Mouse (Mus musculus) left cerebral cortex, adult 11 months (tissue): ENCODE results near the gene Axin1.
A peak's percentile ranks its signal among the peaks of the same experiment; 100 is the strongest.
"Not testable (repeated sequence)": the region's sequence is repeated elsewhere in the genome, so short reads cannot be mapped to it uniquely, and the experiment has no call there.

ENCODE experiments used
- DNase-seq: peaks from one replicate; pipeline ENCODE4 v3.0.0; 2022; ENCODE audit warnings: low spot score

The Axin1 gene

DNA sequence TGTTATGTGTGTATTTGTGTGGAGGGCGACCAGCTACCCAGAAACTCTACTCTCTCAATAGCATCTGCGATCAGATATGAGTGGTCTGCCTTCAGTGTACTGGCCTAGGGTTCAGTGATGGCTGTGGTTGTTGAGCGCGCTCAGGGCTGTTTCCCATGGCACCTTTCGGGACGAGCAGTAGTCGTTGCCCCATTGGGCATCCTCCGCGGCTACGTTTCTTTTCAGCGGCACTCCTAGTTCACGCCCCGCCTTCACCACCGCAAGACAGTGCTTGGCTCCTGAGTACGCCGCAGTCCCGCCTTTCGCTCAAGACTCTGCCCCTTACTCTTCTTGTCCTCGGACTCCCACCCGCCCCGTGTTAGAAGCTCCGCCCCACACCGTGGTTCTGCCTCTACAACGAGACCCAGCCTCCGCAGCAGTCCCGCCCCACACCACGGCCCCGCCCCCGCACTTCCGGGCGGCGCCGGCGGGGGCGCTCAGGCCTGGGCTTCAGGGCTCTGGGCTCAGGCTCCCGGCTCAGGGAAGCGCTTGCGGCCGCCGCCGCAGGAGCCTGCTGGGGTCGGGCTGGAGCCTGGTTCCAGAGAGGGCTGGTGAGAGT is at the start of gene Axin1:
Axin1 (plus strand) TSS at position 450 of the 598 bp plus-strand sequence.
- peak; percentile 87 for DNase-seq

DNA sequence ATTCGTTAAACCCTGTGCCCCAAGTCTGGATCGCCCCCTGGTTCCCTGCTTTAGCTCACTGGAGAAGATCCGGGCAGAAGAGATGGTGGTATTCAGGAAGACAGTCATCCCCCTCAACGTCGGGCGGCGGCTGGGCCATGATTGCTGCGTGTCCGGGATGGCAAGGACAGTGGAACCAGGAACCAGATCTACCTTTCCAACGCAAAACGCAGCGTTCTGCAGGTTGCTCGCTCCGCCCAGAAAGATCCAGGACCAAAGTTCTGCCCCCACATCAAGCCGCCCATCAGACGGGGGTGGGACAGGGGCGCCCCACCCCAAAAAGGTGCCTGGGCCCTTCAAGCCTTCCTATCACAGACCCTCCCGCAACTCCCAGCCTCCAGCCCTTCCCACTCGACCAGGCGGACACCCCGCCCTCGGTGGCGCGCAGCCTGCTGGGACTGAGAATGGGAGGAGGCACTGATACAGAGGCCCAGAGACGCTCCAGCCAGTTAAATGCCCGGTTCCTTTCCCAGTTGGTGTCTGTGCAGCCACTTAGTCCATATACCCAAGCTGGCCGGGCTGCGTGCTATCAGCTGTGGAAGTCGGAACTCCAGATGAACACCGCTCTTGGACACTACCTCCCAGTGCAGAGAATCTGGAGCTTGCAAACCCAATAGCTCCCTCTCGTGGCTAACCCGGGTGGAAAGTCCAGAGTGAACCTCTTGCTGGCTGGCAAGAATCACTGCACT is 48.4 kb upstream of the Axin1 start, which contains the start of gene Decr2:
Decr2 (minus strand) TSS at position 433 of the 728 bp plus-strand sequence.
- peak; percentile 83 for DNase-seq

DNA sequence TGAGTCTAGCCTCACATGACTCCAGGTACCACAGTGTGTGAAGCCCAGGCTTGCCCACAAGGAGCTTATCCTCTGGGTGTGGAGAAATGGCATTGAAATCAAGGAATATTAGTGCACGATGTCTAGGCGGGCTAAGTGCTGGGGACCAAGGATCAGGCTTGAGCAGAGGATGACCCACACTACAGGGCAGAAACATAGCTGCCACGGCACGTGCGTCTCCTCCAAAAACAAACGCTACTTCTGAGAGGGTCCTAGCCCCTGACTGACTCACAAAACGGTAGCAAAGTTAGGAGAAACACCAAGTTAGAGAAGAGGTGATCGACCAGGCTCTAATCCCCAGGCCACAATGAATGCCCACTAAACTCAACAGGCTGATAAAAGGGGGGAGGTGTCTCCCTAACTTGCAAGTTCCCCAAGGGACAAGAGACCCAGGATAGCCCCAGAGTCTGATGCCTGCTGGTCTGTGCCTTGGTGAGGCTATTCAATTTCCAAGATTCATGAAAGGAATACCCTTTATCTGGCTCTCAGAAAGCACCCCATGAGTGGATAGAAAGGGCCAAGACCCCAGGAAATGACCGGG is 43.9 kb upstream of the Axin1 start:
- no peak for DNase-seq

DNA sequence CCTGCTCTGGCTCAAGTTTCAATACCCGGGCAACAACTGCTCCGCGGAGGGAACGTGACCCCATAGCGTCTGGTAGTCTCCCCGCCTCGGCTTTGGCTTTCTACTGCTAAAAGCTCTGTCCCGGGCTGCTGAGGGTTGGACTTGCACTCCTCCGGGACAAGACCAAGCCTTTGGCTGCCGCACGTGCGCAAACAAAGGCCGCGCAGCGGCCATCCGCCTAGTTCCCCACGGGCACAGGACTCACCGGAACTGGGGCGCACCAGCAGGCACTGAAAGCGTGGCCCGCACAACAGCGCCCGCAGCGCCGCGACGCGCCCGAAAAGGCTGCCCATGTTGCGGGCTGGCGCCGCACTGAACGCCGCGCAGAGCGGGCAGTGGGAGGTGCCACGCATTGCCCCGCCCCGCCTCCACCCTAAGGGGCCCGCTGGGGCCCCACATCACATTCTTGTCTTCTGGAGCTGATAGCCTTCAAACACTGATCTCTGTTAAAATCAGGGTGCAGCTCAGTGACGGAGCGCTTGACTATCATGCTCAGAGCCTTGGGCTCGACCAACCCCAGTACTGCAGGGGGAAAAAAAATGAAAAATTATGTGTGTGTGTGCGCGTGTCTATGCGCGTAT is 43.3 kb upstream of the Axin1 start, which contains the start of gene Nme4:
Nme4 (minus strand) TSS at position 482 of the 620 bp plus-strand sequence.
- DNase-seq: no peak

DNA sequence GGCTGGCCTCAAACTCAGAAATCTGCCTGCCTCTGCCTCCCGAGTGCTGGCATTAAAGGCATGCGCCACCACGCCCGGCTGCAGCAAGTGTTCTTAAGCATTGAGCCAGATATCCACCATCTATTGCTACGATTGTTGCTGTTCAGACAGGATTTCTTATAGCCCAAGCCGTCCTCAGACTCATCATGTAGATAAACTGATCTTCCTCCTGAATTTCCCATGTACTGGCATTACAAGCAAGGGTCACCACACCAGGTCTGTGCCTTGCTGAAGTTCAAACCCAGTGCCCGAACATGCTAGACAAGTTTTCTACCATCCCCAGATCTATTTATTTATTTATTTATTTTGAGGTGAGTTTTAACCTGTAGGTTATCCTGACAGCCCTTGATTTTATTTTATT is 40.0 kb upstream of the Axin1 start:
- no peak for DNase-seq

DNA sequence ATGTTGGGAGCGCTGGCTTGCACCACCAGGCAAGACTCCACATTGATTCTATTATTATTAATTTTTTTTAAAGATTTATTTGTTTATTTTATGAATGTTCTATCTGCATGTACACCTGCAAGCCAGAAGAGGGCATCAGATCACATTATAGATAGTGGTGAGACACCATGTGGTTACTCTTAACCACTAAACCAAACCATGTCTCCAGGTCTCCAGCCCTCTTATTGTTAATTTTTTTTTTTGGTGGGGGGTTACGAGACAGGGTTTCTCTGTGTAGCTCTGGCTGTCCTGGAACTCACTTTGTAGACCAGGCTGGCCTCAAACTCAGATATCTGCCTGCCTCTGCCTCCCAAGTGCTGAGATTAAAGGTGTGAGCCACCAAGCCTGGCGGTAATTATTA is 39.2 kb upstream of the Axin1 start:
- DNase-seq: not testable (repeated sequence)

DNA sequence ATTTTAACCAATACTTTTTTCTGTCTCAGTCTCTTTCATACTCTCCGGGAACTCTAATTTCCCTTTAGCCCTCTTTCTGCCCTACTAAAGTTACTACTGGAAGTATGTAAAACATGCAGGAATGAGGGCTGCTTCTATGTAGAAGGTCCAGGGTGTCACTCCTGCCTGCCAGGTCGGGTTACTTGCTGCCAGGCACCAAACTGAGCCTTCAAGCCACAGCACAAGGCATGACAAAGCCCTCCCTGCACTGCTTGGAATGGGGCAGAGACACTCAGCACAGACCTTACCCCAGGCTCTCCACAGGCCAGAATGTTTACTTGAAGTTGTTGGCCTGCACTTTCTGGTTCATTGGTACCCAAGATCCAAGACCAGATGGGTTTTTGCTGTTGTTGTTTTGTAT is 38.3 kb upstream of the Axin1 start:
- no peak for DNase-seq

DNA sequence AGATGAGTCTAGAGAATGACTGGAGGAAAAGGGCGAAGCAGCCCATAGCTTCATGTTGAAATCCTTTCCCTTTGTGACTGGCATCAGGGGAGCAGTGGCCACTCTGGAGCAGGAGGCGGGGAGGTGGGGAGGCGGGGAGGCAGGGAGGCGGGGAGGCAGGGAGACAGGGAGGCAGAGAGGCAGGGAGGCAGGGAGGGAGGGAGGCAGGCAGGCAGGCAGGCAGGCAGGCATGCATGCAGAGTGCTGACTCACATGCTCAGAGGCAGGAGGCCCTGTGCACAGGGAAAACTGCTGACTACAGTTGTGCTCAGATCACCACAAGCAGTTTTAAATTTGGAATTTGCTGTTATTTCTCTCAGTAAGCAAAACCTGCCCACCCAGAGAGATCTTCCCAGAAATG is 37.0 kb upstream of the Axin1 start:
- no peak for DNase-seq

DNA sequence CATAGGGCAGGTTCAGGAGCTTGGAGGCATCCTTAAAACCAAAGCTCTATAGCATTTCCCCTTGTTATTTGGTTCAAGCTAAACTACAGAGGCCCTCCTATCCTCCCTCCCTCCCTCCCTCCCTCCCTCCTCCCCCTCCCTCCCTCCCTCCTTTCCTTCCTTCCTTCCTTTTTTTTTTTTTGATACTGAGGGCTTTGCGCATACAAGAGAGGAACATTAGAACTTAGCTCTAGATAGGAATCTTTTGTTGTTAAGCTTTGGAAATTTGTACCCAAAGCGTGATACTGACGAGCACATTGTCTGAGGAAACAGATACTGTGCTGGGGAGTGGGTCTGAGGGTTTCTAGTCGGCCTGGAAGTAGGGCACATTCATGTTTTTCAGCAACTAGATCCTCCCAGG is 32.9 kb upstream of the Axin1 start:
- no peak for DNase-seq

DNA sequence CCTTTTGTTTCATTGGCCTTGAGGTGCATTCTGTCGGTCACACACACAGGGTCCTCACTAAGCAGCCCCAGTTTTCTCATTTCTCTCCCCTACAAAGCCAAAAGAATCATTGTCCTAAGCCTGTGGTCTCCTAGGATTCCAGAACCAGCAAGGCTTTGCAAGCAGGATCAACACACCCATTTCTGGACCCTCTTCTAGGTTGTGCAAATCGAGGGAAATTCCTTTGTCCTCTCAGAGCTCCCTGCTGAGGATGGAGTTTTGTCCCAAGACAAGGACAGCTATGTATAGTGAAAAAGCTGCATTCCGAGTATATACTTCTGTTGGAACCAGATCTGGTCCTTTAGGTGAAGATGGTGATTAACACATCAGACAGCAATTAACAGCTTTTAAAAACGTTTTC is 28.3 kb upstream of the Axin1 start:
- DNase-seq: no peak

DNA sequence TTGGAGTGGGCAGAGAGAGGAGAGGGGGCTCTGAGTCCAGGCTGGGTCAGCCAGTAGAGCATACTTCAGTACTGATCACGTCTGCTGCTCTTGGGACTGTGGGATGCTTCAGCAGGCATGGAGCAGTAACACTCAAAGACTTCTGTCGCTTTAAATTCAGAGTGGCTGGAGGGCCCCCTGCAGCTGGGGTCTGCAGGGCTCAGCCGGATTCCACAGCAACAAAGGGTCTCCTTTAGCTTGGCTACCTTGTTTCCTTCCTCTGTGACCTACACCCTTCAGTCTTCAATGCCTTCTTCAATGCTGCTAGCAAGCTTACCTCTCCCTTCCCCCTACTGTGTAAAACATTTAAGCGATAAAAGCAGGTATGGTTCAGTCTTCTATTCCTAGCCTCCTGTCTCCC is 27.5 kb upstream of the Axin1 start:
- DNase-seq: no peak

DNA sequence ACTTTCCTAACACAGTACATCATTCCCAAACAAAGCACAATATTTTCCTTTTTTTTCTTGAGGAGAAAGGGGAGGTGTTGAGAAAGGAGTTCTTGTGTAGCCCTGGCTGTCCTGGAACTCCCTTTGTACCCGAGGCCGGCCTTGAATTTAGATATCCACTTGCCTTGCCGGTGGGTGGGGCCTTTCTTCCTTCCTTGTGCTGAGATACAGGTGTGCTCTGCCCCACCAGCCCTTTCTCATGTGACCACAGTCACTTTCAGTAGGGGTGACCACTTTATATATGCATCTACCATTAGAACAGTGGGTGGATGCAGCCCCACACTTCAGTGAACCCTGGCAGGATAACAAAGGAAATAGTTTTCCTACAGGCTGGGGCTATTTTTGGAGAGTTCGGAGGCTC is 26.8 kb upstream of the Axin1 start:
- DNase-seq: no peak

DNA sequence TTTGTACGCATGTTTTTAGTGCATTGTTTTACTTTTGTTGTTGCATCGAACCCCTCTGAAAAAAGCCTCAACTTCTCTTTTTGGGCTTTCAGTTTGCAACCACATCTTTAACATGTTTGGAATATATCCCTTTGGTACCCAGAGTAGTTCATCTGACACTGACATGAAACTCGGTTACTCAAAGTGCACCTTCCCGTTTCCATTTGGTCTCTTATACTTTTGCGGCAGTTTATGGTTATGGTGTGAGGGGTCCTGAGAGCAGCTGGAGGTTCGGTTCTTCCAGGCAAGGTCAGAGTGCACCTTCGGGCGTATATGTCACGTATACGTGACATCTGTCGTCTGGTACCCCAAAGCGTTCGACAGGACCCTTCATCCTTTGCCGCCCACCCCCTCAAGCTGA is 25.7 kb upstream of the Axin1 start:
- no peak for DNase-seq

DNA sequence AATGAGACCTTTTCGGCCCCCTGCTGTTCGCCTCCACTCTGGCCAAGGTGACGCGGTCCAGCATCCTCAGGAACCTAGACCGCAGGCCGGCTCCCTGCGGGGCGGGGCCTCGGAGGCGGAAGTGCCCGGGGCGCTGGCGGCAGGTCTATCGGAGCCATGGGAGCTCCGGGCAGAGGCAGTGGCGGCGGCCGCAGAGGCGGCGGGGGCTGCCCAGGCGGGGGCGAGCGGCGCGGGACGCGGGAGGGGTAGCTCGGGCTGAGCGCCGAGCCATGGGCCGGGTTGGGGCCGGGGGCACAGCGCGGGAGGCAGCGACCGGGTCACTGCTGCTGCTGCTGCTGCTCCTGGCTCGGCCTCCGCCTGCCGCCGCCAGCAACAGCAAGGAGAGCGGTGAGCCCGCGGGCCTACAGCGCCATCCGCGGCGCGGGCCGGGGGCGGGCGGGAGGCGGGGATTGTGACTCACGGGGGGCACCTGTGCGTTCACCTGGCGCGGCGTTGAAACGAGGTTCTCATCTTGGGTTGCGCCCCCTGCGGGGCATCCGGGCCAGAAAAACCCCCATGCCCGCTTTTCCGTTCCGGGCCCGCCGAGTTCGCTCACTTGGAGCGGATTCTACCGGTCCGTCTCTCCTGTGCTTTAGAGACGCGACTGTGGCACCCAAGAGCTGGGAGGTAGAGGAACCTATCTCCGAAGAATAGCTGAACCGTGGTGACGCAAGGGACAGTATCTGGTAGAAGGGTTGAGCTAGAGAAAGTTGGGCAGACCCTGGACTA is 25.1 kb upstream of the Axin1 start, which contains the start of gene Tmem8:
Tmem8 (plus strand) TSS at position 119 of the 768 bp plus-strand sequence.
- DNase-seq: no peak

DNA sequence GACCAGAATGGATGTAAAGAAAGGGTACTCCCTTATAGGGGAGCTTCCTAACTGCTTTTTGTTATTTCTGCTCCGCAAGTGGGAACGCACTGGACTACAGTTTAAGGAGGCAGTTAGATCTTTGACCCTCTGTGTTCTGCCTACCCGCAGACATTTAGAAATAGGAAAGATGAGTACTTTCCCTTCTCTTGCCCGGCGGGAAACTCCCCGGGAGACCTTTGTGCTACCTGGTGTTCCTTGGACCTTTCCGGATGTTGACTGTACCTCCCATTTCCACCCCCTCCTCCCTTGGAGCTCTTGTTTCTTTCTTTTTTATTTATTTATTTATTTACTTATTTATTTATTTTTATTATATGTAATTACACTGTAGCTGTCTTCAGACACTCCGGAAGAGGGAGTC is 24.4 kb upstream of the Axin1 start:
- DNase-seq: no peak

DNA sequence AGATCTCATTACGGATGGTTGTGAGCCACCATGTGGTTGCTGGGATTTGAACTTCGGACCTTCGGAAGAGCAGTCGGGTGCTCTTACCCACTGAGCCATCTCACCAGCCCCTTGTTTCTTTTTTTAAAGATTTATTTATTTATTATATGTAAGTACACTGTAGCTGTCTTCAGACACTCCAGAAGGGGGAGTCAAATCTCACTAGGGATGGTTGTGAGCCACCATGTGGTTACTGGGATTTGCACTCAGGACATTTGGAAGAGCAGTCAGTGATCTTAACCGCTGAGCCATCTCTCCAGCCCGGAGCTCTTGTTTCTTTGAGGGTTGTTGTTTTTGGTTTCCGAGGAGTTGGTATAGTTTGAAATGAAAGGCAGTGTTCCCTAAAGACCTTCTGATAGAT is 24.0 kb upstream of the Axin1 start:
- not testable (repeated sequence) for DNase-seq

DNA sequence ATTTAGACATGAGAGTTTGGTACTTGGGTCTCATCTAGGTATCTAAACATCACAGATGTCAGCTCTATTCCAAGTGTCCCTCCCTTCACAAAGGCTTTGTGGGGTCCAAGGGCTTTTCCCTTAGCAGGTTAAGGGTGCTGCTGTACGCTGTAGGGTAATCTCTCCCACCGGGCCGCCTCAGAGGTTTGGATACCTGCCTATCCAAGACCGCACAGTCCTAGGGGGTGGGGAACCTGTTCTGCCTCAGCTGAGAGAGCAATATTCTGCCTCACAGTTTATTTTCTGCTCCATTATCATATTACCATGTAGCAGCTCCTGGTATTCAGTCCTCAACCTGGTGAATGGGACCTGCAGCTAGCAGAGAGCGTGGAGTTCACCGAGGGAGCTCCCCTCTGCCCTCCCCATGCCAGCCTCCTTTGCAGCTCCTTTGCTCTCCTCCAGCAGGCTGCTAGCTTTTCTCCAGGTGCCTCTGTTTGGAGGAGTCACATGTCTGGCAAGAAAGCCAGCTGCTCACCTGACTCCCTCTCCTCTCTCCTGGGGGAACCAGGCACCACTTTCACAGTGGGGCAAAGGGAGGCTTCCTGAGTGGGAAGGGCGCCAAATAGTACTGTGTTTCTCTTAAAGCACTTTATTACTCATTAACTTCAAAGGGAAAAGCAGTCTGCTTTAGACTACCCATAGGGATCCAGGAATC is 23.1 kb upstream of the Axin1 start:
- no peak for DNase-seq

DNA sequence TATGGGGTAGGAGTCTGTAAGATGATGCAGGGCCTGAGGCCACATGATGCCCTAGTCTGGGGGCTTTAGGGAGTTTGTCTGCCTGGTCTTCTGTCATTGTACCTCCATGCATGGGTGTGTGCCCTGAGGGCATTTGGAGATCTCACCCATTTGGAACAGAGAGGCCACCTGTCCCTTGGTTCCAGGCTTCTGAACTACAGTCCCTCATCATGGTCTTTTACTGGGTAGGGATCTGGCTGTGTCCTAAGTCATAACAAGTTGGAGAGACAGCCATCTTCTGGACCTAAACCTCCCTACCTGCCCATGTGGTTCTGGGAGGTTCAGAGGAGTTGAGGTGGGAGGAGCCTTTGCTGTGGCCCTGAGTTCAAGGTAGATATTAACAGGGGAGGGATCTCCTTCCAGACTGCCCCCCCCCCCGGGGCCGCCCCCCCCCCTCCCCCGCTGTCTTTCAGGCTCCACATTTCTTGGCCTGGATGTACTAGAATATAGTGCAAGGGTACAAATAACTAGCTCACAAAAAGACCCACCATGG is 22.5 kb upstream of the Axin1 start:
- no peak for DNase-seq

DNA sequence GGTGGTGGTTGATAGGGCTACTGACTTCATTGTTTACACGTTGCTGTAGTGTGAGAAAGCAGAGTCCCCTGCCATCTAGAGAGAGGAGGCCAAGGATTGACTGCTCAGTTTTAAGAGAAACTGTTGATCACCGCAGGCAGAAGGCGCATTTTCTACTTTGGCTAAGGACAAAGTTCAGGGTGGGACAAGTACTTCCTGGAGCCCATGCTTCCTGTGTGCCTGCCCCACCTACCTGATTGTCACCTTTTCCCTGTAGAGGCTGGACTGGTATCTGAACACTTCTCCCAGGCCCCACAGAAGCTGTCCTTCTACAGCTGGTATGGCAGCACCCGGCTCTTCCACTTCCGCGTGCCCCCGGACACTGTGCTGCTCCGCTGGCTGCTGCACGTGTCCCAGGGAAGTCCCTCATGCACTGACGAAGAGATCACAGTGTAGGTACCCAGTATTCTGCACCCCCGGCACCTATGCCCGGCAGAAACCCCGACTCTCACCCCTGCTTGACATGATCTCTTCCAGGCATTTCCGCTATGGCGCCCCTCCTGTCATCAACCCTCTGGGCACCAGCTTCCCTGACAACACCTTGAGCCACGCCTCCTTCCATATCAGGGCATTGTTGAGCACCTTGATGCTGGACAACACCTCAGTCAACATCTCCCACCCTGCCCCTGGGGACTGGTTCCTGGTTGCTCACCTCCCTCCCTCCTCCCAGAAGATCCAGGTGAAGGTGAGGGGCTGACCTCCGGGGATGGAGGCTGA is 21.8 kb upstream of the Axin1 start:
- no peak for DNase-seq
